In genomic region chr2:167924803-167925604, GRCm38 (mm10) we compare ENCODE assay signal across 8 mouse cellular contexts. TPM values are rescaled to one million over a fixed set of nuclear protein-coding genes. Genes with fewer than 3 reads are reported as not detected.
DNase-seq lines count a peak whose midpoint lies in the region; ATAC-seq lines count a peak whose summit lies in the region.

No protein-coding gene starts in this region.

- peak overlapping the region; percentile 90 for H3K4me3 ChIP-seq in megakaryocyte, embryonic 14.5 days (replicated peaks)

- DNase-seq in adrenal gland, adult 2 months, result peak; percentile 88
- peak; percentile 62 for DNase-seq in embryo, embryonic 11.5 days (ENCODE audit: low read depth, low spot score)
- DNase-seq in gastrocnemius, postnatal 25 days, result peak; percentile 76
- DNase-seq in left cerebral cortex, adult 9 months (ENCODE audit: low spot score in 2 of 2), result peak; percentile 62 to 88
- DNase-seq in right cerebral cortex, adult 2 months (ENCODE audit: low spot score in 2 of 2), result peak; percentile 76 to 85
- DNase-seq in urinary bladder, postnatal 25 days (ENCODE audit: low spot score), result peak; percentile 79

- peaks cover 10% of the 10 kb centered on the region for H3K27me3 ChIP-seq in megakaryocyte, embryonic 14.5 days (replicated peaks)

- H3K4me1 ChIP-seq in megakaryocyte, embryonic 14.5 days, result peaks cover 97% of the 10 kb centered on the region

- H3K9me3 ChIP-seq in megakaryocyte, embryonic 14.5 days, result no peaks in the 10 kb centered on the region

- peak; percentile 81 for ATAC-seq in inflammation-experienced regulatory T-cells, adult 6 months

- no peaks in the 10 kb centered on the region for H3K36me3 ChIP-seq in megakaryocyte, embryonic 14.5 days (replicated peaks; ENCODE audit: low read length)

RNA-seq across cellular contexts. Expression of gene Ptpn1, which starts 6.9 kb away (rescaled TPM):
- 10 to 100 TPM; 55.1 to 71.3 TPM for total RNA-seq in adrenal gland, adult 2 months (2021)
- 52.3 and 57.9 TPM in 2 replicates for polyA plus RNA-seq in adrenal gland, adult 2 months (2012; rRNA removed)
- 10 to 100 TPM; 13.5 to 14.3 TPM for total RNA-seq in gastrocnemius, postnatal 25 days (2021)
- polyA plus RNA-seq in inflammation-experienced regulatory T-cells, adult 6 months (2017; shearing (Covaris generic)), result 100 to 1,000 TPM; 121 to 180 (median 127) TPM
- 120 and 139 TPM in 2 replicates for polyA plus RNA-seq in megakaryocyte, embryonic 14.5 days (2012; ENCODE audit: insufficient read depth, low replicate concordance)

Comparison
In these comparisons a context has a peak if more than half of its experiments do, and no peak if none do; other contexts are left out.
1. Peak in every context shown above with its lines: DNase-seq, ATAC-seq and H3K4me3 ChIP-seq.